Mouse (Mus musculus) heart, postnatal 10 days (tissue): Measurements from ENCODE around the gene Tmem260. TPM values are rescaled to one million over a fixed set of nuclear protein-coding genes. Genes with fewer than 3 reads are reported as not detected.
"Not testable (repeated sequence)": the region's sequence is repeated elsewhere in the genome, so short reads cannot be mapped to it uniquely, and the experiment has no call there.

Source experiments
- DNase-seq, 2 experiments: peaks; one replicate each; pipeline ENCODE4 v3.0.0; 2021
- intact Hi-C: fragments of 180-260 bp; cut with DNase I; formaldehyde crosslinking; loops from one replicate; pipeline ENCODE4 v1.15.1; 2025
- total RNA-seq, 2 experiments: library from RNA; stranded (reverse); gene quantifications; 2 replicates each; pipeline ENCODE4 v1.2.3; 2021

Tmem260 gene
- total RNA-seq, 2 experiments from 2014 or later = 11.3 to 11.9 TPM

- DNase-seq, intact Hi-C loops: not testable (repeated sequence)
Observed at GRCm38 (mm10) chr14:48475834-48476233, 29.9 kb downstream of the Tmem260 start.

GRCm38 (mm10) chr14:48476278-48476677 lies 30.4 kb downstream of the Tmem260 start:
- intact Hi-C loops = no loop called here
- DNase-seq = no peak

- no peak for DNase-seq
- intact Hi-C loops = no loop called here
Observed at GRCm38 (mm10) chr14:48481591-48481990, 35.7 kb downstream of the Tmem260 start.

- no peak for DNase-seq
- intact Hi-C loops = no loop called here
Observed at GRCm38 (mm10) chr14:48482762-48483161, 36.8 kb downstream of the Tmem260 start.

- peak; percentile 26 to 62 for DNase-seq
- intact Hi-C loops = loop anchor here (1.0 to 10.0 kb wide), 3 partner anchors 72 to 749 kb away; no protein-coding TSS in a partner anchor
Observed at GRCm38 (mm10) chr14:48493896-48494295, 48.0 kb downstream of the Tmem260 start.

GRCm38 (mm10) chr14:48502573-48502972 lies 56.6 kb downstream of the Tmem260 start:
- no peak for DNase-seq
- intact Hi-C loops = no loop called here

- no peak for DNase-seq
- intact Hi-C loops = no loop called here
Observed at GRCm38 (mm10) chr14:48503691-48504565, 58.0 kb downstream of the Tmem260 start.

- no peak for DNase-seq
- intact Hi-C loops = no loop called here
Observed at GRCm38 (mm10) chr14:48504566-48504950, 58.6 kb downstream of the Tmem260 start.

- intact Hi-C loops = no loop called here
Observed at GRCm38 (mm10) chr14:48505606-48506005, 59.7 kb downstream of the Tmem260 start.

GRCm38 (mm10) chr14:48507376-48507775 lies 61.5 kb downstream of the Tmem260 start:
- no peak for DNase-seq
- intact Hi-C loops = no loop called here

More at GRCm38 (mm10) chr14:48505606-48506005, 59.7 kb downstream of the Tmem260 start:
- DNase-seq = no peak

GRCm38 (mm10) chr14:48509131-48509530 lies 63.2 kb downstream of the Tmem260 start:
- intact Hi-C loops = no loop called here
- DNase-seq = no peak

GRCm38 (mm10) chr14:48513098-48513823 lies 67.3 kb downstream of the Tmem260 start:
- intact Hi-C loops = no loop called here
- no peak for DNase-seq

- intact Hi-C loops = no loop called here
- DNase-seq = no peak
Observed at GRCm38 (mm10) chr14:48513824-48514493, 68.0 kb downstream of the Tmem260 start.

- DNase-seq = no peak
- intact Hi-C loops = no loop called here
Observed at GRCm38 (mm10) chr14:48514620-48515019, 68.7 kb downstream of the Tmem260 start.

GRCm38 (mm10) chr14:48515538-48515937 lies 69.6 kb downstream of the Tmem260 start:
- intact Hi-C loops = no loop called here
- no peak for DNase-seq

GRCm38 (mm10) chr14:48523361-48523760 lies 77.4 kb downstream of the Tmem260 start:
- DNase-seq = no peak
- intact Hi-C loops = loop anchor here (5.0 kb wide), 1 partner anchor 594 kb away; no protein-coding TSS in a partner anchor

GRCm38 (mm10) chr14:48524135-48524534 lies 78.2 kb downstream of the Tmem260 start:
- peak; percentile 27 to 56 for DNase-seq

GRCm38 (mm10) chr14:48525055-48525454 lies 79.1 kb downstream of the Tmem260 start:
- DNase-seq = no peak
- intact Hi-C loops = loop anchor here (2.0 kb wide), 1 partner anchor 460 kb away; no protein-coding TSS in a partner anchor

More at GRCm38 (mm10) chr14:48524135-48524534, 78.2 kb downstream of the Tmem260 start:
- intact Hi-C loops = loop anchor here (2.0 to 5.0 kb wide), 2 partner anchors 461 to 593 kb away; no protein-coding TSS in a partner anchor

- intact Hi-C loops = no loop called here
- DNase-seq = no peak
Observed at GRCm38 (mm10) chr14:48530629-48531028, 84.7 kb downstream of the Tmem260 start.
